Mouse (Mus musculus): Measurements from ENCODE around the gene Krt8.

- TF ChIP-seq CTCF (IDR thresholded peaks at IDR 0.05; ENCODE audit: low read depth) (no peak), EP300 (IDR thresholded peaks at IDR 0.05; ENCODE audit: low read depth) (no peak)
Measured at GRCm38 (mm10) chr15:102025136-102025872, 21.0 kb upstream of the Krt8 start.

Measured in heart, postnatal 0 days (tissue).